Mouse (Mus musculus) heart, postnatal 14 days (tissue): ENCODE data around the gene Rdh12. TPM values are rescaled to one million over a fixed set of nuclear protein-coding genes. Genes with fewer than 3 reads are reported as not detected.
A peak's percentile ranks its signal among the peaks of the same experiment; 100 is the strongest.

Experiments used
- DNase-seq, 2 experiments: peaks; one replicate each; pipeline ENCODE4 v3.0.0; 2021 to 2022
- intact Hi-C: fragments of 180-260 bp; cut with DNase I; formaldehyde crosslinking; loops from one replicate; pipeline ENCODE4 v1.15.1; 2025
- total RNA-seq, 2 experiments: library from RNA; stranded (reverse); gene quantifications; 2 replicates each; pipeline ENCODE4 v1.2.3; 2021

Rdh12 gene
- total RNA-seq, 2 experiments from 2014 or later, result 0.26 to 0.29 TPM

DNA sequence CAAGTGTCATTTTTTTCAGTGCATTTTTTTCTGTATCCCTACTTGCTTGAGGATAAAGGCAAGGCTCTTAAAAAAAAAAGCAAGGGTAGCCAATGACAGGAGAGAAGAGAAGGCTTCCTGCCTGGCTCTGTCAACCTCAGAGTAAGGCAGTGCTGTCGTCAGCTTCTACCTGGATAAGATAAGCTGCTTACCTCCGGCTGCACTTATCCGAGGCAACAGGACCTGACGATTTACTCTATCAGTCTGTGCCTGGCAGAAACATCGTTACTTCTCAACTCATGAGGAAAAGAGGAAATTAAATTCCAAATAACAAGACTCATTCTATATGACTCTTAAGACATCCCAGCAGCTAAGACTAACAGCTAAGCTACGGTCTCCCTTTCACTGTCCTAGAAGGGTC, 34.2 kb downstream of the Rdh12 start:
- intact Hi-C loops, result no loop called here
- no peak for DNase-seq

- DNase-seq, result no peak
- intact Hi-C loops, result no loop called here
These were observed 39.4 kb downstream of the Rdh12 start for GRCm38 (mm10) chr12:79248110-79248509.

- DNase-seq, result no peak
- intact Hi-C loops, result no loop called here
These were observed 44.8 kb downstream of the Rdh12 start for GRCm38 (mm10) chr12:79253294-79254053.

DNA sequence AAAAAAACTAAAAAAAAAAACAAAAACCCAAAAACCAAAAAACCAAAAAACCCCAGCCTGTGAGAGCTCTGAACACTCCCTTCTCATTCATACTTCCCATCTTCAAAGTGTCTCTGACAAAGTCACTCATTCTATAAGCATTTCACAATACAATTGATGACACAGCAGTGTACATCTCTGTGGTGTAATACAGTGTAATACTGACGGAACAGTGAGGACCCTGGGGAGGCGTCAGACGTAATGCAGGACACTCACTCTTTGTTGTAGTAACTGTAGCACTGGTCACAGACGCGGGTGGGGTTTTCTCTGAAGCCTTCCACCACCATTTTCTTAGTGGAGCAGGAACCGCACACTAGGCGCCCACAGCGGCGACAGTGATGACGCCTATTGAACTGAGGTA, 46.3 kb downstream of the Rdh12 start:
- no peak for DNase-seq
- intact Hi-C loops, result no loop called here

DNA sequence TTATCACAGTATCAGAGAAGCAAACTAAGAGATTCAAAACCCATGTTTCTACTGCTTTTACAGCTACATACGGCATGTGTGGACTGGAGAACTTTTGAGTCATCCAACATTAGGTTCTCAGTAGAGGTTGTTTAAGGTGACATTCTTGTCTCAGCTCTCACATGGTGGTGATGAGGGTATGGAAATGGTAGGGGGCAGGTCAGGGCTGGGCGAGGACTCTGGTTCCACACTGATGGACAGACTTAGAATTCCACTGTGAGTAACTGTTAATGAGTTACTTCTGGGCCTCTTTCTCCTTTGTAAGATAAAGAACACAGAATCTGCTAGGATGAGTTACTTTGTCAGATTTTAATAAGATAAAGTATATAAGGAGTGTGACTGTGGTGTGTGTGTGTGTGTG, 51.4 kb downstream of the Rdh12 start:
- intact Hi-C loops, result loop anchor here (2.0 kb wide), 1 partner anchor 67 kb away; the partner anchor contains the start of gene Rdh11
- DNase-seq, result no peak

- intact Hi-C loops, result loop anchor here (2.0 kb wide), 1 partner anchor 68 kb away; the partner anchor contains the start of gene Rdh11
- peak; percentile 23 to 42 for DNase-seq
These were observed 52.3 kb downstream of the Rdh12 start for GRCm38 (mm10) chr12:79261035-79261434.

Other genes with a start within 250 kb of the Rdh12 start
- gene Tmem229b, start 201.3 kb upstream of the Rdh12 start, total RNA-seq, result 1 to 10 TPM; 3.9 to 4.0 TPM
- 1 to 10 TPM; 5.5 to 5.7 TPM for gene Plekhh1, start 179.8 kb upstream of the Rdh12 start, total RNA-seq
- gene Pigh, start 119.3 kb upstream of the Rdh12 start, total RNA-seq, result 1 to 10 TPM; 3.5 to 3.8 TPM
- gene Arg2, start 78.1 kb upstream of the Rdh12 start, total RNA-seq, result not detected
- gene Vti1b, start 36.2 kb upstream of the Rdh12 start, total RNA-seq, result 10 to 100 TPM; 58.5 to 59.8 TPM
- gene Rdh11, start 16.6 kb upstream of the Rdh12 start, total RNA-seq, result 1 to 10 TPM; 4.6 to 4.8 TPM
- 10 to 100 TPM; 16.2 to 18.1 TPM for gene Zfyve26, start 87.4 kb downstream of the Rdh12 start, total RNA-seq
- gene Rad51b, start 88.4 kb downstream of the Rdh12 start, total RNA-seq, result under 1 TPM; 0.79 to 0.88 TPM